Mouse (Mus musculus): Measurements from ENCODE around the gene Mab21l1. TPM values are rescaled to one million over a fixed set of nuclear protein-coding genes. Genes with fewer than 3 reads are reported as not detected.

Gene Mab21l1
- polyA plus RNA-seq, 1 experiment: 9.9 TPM

- Histone ChIP-seq H3K4me1 (ENCODE audit: control insufficient read depth, insufficient read depth, low read length) (peaks cover 2% of the 10 kb centered on the region; the same call in 1 of the 2 replicates), H3K4me3 (ENCODE audit: insufficient read depth, low read length) (no peak overlapping the region), H3K27ac (ENCODE audit: insufficient read depth, low read length) (no peak overlapping the region)
- TF ChIP-seq CTCF (IDR thresholded peaks at IDR 0.05; ENCODE audit: borderline replicate concordance, insufficient read depth, low read length) (no peak), POLR2A (IDR thresholded peaks at IDR 0.05; ENCODE audit: low read depth, low read length) (no peak)
Measured at GRCm38 (mm10) chr3:55754981-55755608, 27.2 kb upstream of the Mab21l1 start.

- Histone ChIP-seq H3K4me1 (ENCODE audit: control insufficient read depth, insufficient read depth, low read length) (no peaks in the 10 kb centered on the region; the same call in 1 of the 2 replicates), H3K27ac (ENCODE audit: insufficient read depth, low read length) (no peak overlapping the region), H3K4me3 (ENCODE audit: insufficient read depth, low read length) (no peak overlapping the region)
- no peak for TF ChIP-seq POLR2A (IDR thresholded peaks at IDR 0.05; ENCODE audit: low read depth, low read length)
- TF ChIP-seq CTCF (IDR thresholded peaks at IDR 0.05; ENCODE audit: borderline replicate concordance, insufficient read depth, low read length): no peak
Measured at GRCm38 (mm10) chr3:55755805-55756601, 26.3 kb upstream of the Mab21l1 start.

- Histone ChIP-seq H3K27ac (ENCODE audit: insufficient read depth, low read length) (no peak overlapping the region), H3K4me1 (ENCODE audit: control insufficient read depth, insufficient read depth, low read length) (no peaks in the 10 kb centered on the region; the same call in 1 of the 2 replicates), H3K4me3 (ENCODE audit: insufficient read depth, low read length) (no peak overlapping the region)
- TF ChIP-seq POLR2A (IDR thresholded peaks at IDR 0.05; ENCODE audit: low read depth, low read length) (no peak), CTCF (IDR thresholded peaks at IDR 0.05; ENCODE audit: borderline replicate concordance, insufficient read depth, low read length) (no peak)
Measured at GRCm38 (mm10) chr3:55756602-55757190, 25.6 kb upstream of the Mab21l1 start.

GRCm38 (mm10) chr3:55758297-55758696, 24.0 kb upstream of the Mab21l1 start:
- Histone ChIP-seq H3K4me3 (ENCODE audit: insufficient read depth, low read length) (no peak overlapping the region), H3K4me1 (ENCODE audit: control insufficient read depth, insufficient read depth, low read length) (no peaks in the 10 kb centered on the region; the same call in 1 of the 2 replicates), H3K27ac (ENCODE audit: insufficient read depth, low read length) (no peak overlapping the region)
- no peak for TF ChIP-seq CTCF (IDR thresholded peaks at IDR 0.05; ENCODE audit: borderline replicate concordance, insufficient read depth, low read length)
- no peak for TF ChIP-seq POLR2A (IDR thresholded peaks at IDR 0.05; ENCODE audit: low read depth, low read length)

GRCm38 (mm10) chr3:55763591-55763990, 18.7 kb upstream of the Mab21l1 start:
- Histone ChIP-seq H3K4me3 (ENCODE audit: insufficient read depth, low read length) (no peak overlapping the region), H3K4me1 (ENCODE audit: control insufficient read depth, insufficient read depth, low read length) (no peaks in the 10 kb centered on the region), H3K27ac (ENCODE audit: insufficient read depth, low read length) (no peak overlapping the region)
- TF ChIP-seq CTCF (IDR thresholded peaks at IDR 0.05; ENCODE audit: borderline replicate concordance, insufficient read depth, low read length) (no peak), POLR2A (IDR thresholded peaks at IDR 0.05; ENCODE audit: low read depth, low read length) (no peak)

- Histone ChIP-seq H3K4me1 (ENCODE audit: control insufficient read depth, insufficient read depth, low read length) (no peaks in the 10 kb centered on the region), H3K4me3 (ENCODE audit: insufficient read depth, low read length) (no peak overlapping the region), H3K27ac (ENCODE audit: insufficient read depth, low read length) (no peak overlapping the region)
- TF ChIP-seq CTCF (IDR thresholded peaks at IDR 0.05; ENCODE audit: borderline replicate concordance, insufficient read depth, low read length) (no peak), POLR2A (IDR thresholded peaks at IDR 0.05; ENCODE audit: low read depth, low read length) (no peak)
Measured at GRCm38 (mm10) chr3:55768654-55769053, 13.7 kb upstream of the Mab21l1 start.

GRCm38 (mm10) chr3:55769308-55769707, 13.0 kb upstream of the Mab21l1 start:
- H3K4me1 ChIP-seq (ENCODE audit: control insufficient read depth, insufficient read depth, low read length): no peaks in the 10 kb centered on the region
- H3K27ac ChIP-seq (ENCODE audit: insufficient read depth, low read length): no peak overlapping the region
- no peak for TF ChIP-seq CTCF (IDR thresholded peaks at IDR 0.05; ENCODE audit: borderline replicate concordance, insufficient read depth, low read length)
- TF ChIP-seq POLR2A (IDR thresholded peaks at IDR 0.05; ENCODE audit: low read depth, low read length): no peak
- H3K4me3 ChIP-seq (ENCODE audit: insufficient read depth, low read length): no peak overlapping the region

- Histone ChIP-seq H3K4me1 (ENCODE audit: control insufficient read depth, insufficient read depth, low read length) (no peaks in the 10 kb centered on the region), H3K4me3 (ENCODE audit: insufficient read depth, low read length) (no peak overlapping the region), H3K27ac (ENCODE audit: insufficient read depth, low read length) (no peak overlapping the region)
- TF ChIP-seq POLR2A (IDR thresholded peaks at IDR 0.05; ENCODE audit: low read depth, low read length): no peak
- no peak for TF ChIP-seq CTCF (IDR thresholded peaks at IDR 0.05; ENCODE audit: borderline replicate concordance, insufficient read depth, low read length)
Measured at GRCm38 (mm10) chr3:55774203-55774602, 8.1 kb upstream of the Mab21l1 start.

GRCm38 (mm10) chr3:55775245-55775644, 7.1 kb upstream of the Mab21l1 start:
- TF ChIP-seq POLR2A (IDR thresholded peaks at IDR 0.05; ENCODE audit: low read depth, low read length): no peak
- TF ChIP-seq CTCF (IDR thresholded peaks at IDR 0.05; ENCODE audit: borderline replicate concordance, insufficient read depth, low read length): no peak
- no peaks in the 10 kb centered on the region for H3K4me1 ChIP-seq (ENCODE audit: control insufficient read depth, insufficient read depth, low read length)
- no peak overlapping the region for H3K27ac ChIP-seq (ENCODE audit: insufficient read depth, low read length)
- H3K4me3 ChIP-seq (ENCODE audit: insufficient read depth, low read length): no peak overlapping the region

- no peak overlapping the region for H3K4me3 ChIP-seq (ENCODE audit: insufficient read depth, low read length)
- H3K4me1 ChIP-seq (ENCODE audit: control insufficient read depth, insufficient read depth, low read length): no peaks in the 10 kb centered on the region
- no peak overlapping the region for H3K27ac ChIP-seq (ENCODE audit: insufficient read depth, low read length)
- TF ChIP-seq CTCF (IDR thresholded peaks at IDR 0.05; ENCODE audit: borderline replicate concordance, insufficient read depth, low read length) (no peak), POLR2A (IDR thresholded peaks at IDR 0.05; ENCODE audit: low read depth, low read length) (no peak)
Measured at GRCm38 (mm10) chr3:55775753-55776152, 6.6 kb upstream of the Mab21l1 start.
